Mouse (Mus musculus) 3134 (cell line): ENCODE measurements around the gene Tfb2m.

Experiments used
- DNase-seq: peaks from one replicate; pipeline ENCODE4 v3.0.0-alpha.2; 2011; ENCODE audit warnings: low spot score; ENCODE audit not compliant: insufficient read length; ENCODE audit errors: extremely low read depth

Tfb2m gene

DNA sequence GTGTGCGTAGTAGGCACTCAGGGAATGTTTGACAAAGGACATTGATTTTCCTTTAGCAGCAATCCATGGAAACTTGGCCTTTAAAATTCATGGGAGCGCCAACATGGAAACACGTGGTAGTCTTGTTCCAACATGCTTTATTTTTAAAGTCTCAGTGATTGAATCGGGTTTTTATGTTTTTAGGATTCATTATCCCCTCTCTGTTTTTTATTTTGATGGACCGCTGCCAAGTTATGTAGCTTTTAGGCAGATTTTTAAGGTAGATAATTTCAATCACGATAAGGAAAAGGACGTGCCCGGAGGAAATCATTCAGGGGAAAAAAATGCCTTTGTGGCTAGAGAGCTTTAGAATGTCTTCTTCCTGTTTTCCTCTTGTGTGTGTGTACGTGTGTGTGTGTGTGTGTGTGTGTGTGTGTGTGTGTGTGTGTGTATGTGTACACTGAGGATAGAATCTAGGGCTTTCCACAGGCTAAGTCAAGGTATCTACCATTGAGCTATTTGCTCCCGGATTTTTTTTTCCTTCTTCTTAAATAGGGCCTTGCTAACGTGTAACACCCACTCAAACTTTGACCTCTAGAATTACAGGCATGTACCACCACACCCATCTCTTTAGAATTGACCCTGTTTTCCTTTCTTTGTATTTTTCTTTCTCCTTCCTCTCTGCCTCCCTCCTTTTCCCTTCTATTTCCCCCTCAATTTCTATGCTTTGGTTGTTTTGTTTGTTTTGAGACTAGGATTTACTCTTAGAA, 13.6 kb upstream of the Tfb2m start:
- DNase-seq: no peak

- no peak for DNase-seq
Measured at GRCm38 (mm10) chr1:179556921-179557320, 10.9 kb upstream of the Tfb2m start.

GRCm38 (mm10) chr1:179553949-179554347, 7.9 kb upstream of the Tfb2m start:
- no peak for DNase-seq

DNA sequence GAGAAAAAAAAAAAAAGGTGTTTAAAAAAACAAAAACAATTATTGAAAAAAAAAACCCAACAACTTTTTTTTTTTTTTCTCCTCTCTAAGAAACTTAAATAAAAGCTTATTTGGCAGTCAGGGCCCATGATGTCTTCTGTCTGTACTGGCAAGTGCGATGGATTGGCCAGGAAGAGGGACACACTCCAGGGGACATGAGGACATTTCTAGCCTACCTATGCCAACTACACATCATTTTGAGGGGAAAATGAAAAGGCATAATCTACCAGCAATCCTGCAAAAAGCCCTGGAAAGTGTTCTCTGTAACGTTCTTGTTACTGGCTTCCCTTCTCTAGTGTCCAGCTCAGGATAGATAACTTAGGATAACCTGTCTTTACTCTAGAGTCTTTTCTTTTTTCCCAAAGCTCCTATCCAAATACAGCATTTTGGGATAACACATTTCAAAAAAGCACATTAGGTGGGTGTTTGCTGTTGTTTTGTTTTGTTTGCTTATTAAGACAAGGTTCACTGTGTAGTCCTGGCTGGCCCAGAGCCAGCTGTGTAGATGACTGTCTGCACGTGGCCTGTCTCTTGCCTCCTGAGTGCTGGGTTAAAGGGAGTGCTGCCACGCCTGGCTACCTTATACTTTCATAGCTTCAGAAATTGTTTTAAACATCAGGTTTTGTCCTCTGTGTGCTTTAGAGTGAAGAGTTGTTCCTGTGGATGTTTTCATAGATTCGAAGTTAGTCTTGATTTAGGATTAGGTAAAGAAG, 7.3 kb upstream of the Tfb2m start:
- no peak for DNase-seq

- DNase-seq: no peak
Measured at GRCm38 (mm10) chr1:179552751-179553150, 6.7 kb upstream of the Tfb2m start.

DNA sequence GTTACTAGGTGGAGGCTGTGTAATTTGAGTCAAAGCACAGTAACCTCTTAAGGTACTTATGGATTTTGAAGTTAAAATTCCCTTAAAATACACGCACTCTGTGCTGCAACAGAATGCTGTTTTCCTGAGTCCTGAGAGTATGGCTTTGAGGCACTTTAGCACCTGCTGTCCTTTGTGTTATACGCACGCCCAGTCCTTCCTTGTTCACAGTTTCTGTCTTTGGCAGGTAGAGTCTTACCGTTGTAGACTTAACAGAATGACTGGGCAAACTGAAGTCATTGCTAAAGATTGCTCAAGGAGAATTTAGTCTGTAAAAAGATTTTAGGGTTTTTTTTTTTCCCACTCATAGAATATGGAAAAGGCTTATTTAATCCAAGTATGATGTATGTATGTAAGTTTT, 5.9 kb upstream of the Tfb2m start:
- DNase-seq: no peak

GRCm38 (mm10) chr1:179551336-179551735, 5.3 kb upstream of the Tfb2m start:
- no peak for DNase-seq

DNA sequence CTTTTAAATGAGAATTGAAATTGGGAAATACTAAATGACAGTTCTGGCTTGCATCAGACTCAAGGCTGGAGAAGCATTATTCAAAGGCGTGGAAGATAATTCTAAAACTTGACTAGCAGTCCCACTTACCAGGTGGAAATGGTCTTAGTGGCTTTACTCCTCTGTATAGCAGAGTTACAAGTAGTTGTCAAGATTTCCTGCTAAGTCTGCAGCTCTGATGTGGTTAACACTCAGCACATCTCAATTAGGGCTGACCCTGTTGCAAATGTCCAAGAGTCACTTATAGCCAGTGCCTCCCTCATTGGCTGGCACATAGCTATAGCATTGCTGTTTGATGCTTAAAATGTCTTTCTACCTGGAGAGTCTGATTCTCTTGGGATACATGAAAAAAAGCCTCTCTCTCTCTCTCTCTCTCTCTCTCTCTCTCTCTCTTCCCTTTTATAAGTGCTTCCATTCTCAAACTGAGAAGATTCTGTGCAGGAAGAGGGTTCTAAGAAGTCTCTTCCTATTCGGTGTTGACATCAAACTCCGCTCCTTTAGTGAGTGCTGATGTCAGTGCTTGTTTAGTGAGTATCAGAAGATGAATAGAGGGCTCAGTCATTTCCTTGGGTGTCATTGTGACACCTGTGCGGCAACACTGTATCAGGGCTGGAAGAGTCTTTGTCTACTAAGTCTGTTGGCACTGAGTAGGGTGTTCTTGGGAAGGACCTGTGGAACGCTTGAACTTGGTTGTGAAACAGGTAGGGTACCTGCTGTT, 3.1 kb upstream of the Tfb2m start:
- no peak for DNase-seq

DNA sequence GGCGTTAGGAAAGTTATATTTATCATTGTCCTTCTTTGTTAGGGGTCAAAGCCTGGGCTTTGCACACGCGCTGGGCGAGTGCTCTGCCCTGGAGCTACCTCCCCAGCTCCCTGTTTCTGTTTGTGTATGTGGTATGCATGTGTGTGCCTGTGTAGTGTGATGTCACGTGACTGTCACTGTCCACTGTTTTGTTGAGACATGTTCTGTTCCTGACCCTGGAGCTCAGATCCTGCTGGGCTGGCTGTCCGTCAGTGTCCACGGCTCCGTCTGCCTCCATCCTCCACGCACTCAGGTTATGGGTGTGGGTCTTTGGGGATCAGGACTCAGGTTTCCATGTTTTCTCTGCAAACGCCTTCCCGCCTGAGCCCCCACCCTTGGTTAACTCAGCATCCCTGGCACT, 2.2 kb upstream of the Tfb2m start:
- no peak for DNase-seq

DNA sequence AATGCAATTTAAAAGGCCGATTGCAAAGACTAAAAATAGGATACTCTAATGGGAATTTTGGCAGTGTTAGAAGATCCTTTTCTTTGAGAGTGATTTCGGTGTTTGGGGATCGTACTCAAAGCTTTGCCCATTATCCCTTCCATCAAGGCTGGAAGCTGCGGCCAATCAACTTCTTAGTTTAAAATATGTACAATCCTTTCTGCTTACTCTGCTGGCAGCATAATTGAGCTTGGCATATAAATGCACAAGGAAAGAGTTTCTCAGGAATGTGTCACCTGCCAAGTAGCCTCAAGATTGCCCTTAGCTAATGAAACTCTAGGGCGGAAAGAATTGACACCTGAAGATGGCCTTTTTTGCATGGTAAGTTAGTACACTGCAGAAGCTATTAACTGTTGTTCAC, 1.1 kb upstream of the Tfb2m start:
- DNase-seq: peak; percentile 28

DNA sequence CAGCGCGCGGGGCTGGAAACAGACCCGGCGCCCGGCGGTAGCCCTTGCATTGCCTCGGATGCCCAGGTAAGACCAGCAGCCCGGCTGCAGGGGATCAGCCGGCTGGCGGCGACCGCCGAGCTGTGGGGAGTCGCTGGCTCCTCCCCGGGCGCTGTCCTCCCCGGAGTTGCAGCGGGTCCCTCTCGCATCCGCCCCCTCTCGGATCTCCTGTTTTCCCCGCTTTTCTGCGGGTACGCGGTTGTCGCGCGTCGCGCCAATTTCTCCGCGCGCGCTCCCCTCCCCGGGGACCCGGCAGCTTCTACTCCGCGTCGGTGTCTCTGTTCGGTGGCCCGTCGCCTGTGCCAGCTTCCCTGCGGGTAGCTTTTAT, 467 bp upstream of the Tfb2m start:
- no peak for DNase-seq

GRCm38 (mm10) chr1:179541502-179541901, 4.6 kb downstream of the Tfb2m start:
- no peak for DNase-seq

GRCm38 (mm10) chr1:179539887-179540286, 6.2 kb downstream of the Tfb2m start:
- no peak for DNase-seq

- no peak for DNase-seq
Measured at GRCm38 (mm10) chr1:179539054-179539453, 7.0 kb downstream of the Tfb2m start.

DNA sequence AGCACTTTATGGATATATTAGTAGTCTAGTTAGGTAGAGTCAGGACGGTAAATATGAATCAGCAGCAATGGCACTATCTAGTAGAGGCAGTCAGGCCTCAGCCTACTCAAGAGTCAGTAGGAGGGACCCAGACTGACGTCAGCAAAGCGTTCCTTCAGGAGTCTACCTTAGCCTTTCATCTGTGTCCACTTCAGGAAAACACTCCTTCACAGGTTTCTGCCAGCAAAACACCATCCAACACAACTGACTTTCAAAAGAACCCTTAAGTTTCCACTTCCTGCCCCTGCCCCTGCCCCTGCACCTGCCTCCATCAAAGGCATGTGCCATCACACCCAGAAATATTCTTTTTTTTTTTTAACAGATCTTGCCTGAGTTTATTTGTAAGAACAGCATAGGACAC, 26.2 kb downstream of the Tfb2m start:
- no peak for DNase-seq

- peak; percentile 88 for DNase-seq
Measured at GRCm38 (mm10) chr1:179517713-179518465, 28.2 kb downstream of the Tfb2m start, which contains the start of gene Smyd3. Smyd3 (minus strand) TSS chr1:179518041.

DNA sequence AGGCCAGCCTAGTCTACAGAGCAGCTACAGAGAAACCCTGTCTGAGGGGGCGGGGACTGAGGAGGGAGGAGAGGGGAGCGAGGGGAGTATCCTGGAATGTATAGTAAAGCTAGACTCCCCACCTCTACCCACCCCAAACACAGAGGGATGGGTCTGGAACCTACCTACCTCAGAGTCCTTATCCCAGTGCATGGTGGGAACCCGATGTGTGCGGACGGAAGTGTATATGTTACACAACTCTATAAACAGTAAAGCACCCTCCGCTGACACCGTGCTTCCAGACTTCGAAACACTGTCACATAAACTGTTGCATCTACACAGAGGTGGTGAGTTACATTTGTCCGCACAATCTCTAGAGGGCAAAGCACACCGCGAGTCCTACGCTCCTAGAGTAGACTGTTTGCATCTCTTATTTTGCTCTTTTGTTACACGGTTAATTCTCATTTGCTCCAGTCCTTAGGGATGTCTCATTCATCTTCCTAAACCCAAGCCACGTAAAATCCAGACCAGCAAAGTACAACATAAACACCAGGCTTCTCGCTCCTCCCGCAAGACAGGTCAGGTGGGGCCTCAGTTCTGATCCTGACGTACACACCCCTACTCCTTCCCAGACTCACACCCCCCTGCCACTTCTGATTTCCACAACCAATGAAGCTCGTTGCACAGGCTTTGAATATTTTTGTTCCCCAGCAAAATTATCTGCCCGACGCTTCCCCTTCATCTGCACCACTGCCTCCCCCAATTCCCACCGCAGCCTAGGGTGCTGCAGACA, 28.9 kb downstream of the Tfb2m start:
- peak; percentile 13 for DNase-seq

GRCm38 (mm10) chr1:179511895-179512294, 34.2 kb downstream of the Tfb2m start:
- DNase-seq: no peak

GRCm38 (mm10) chr1:179510546-179511340, 35.3 kb downstream of the Tfb2m start:
- DNase-seq: no peak
